Mouse (Mus musculus) bone marrow macrophage, adult 2 months (primary cell): ENCODE measurements around the gene Zfp473.

Experiments
- CTCF ChIP-seq: IDR thresholded peaks from 2 replicates; pipeline ENCODE4 v1.5.1; 2012; ENCODE audit warnings: low read depth, mild to moderate bottlenecking, low read length, moderate library complexity
- POLR2A ChIP-seq: IDR thresholded peaks from 2 replicates; pipeline ENCODE4 v1.6.1; 2012; ENCODE audit warnings: mild to moderate bottlenecking, low read depth, low read length, borderline replicate concordance

- TF ChIP-seq POLR2A (no peak), CTCF (no peak)
Measured at GRCm38 (mm10) chr7:44790066-44790465, 39.2 kb upstream of the Zfp473 start.
